Mouse (Mus musculus) CH12.LX (cell line): ENCODE data around the gene Cables2.

Source experiments
- CTCF ChIP-seq, 2 experiments: IDR thresholded peaks in 1 of 2; conservative IDR thresholded peaks in 1 of 2; 2 replicates each; pipeline ENCODE4 v1.5.1; 2011 to 2012; ENCODE audit warnings: low read depth in 2 of 2, low read length in 2 of 2, improper control_type of control experiment in 1 of 2, inconsistent platforms in 1 of 2, mild to moderate bottlenecking in 1 of 2, moderate library complexity in 1 of 2
- E2F4 ChIP-seq: IDR thresholded peaks from 2 replicates; pipeline ENCODE4 v1.6.1; 2011; ENCODE audit warnings: low read depth, low read length, improper control_type of control experiment; ENCODE audit not compliant: insufficient replicate concordance
- JUN ChIP-seq: IDR thresholded peaks from 2 replicates; pipeline ENCODE4 v1.6.1; 2011; ENCODE audit warnings: low read depth, mild to moderate bottlenecking, low read length, improper control_type of control experiment, moderate library complexity; ENCODE audit not compliant: insufficient read depth
- POLR2A ChIP-seq: IDR thresholded peaks from 2 replicates; pipeline ENCODE4 v1.6.1; 2011; ENCODE audit warnings: low read depth, mild to moderate bottlenecking, improper control_type of control experiment, low read length
- SIN3A ChIP-seq: IDR thresholded peaks from 2 replicates; pipeline ENCODE4 v1.6.1; 2012; ENCODE audit warnings: low read length, improper control_type of control experiment, inconsistent platforms
- TCF12 ChIP-seq: IDR thresholded peaks from 2 replicates; pipeline ENCODE4 v1.6.1; 2014; ENCODE audit warnings: low read depth, mild to moderate bottlenecking, inconsistent platforms, low read length, improper control_type of control experiment
- UBTF ChIP-seq: IDR thresholded peaks from 2 replicates; pipeline ENCODE4 v1.6.1; 2012; ENCODE audit warnings: low read depth, mild to moderate bottlenecking, inconsistent platforms, low read length, improper control_type of control experiment, moderate library complexity
- ZMIZ1 ChIP-seq: IDR thresholded peaks from 2 replicates; pipeline ENCODE4 v1.6.1; 2012; ENCODE audit warnings: low read depth, mild to moderate bottlenecking, inconsistent platforms, low read length, improper control_type of control experiment

- TF ChIP-seq CTCF (conservative IDR thresholded peaks at IDR 0.05 in 1 of 2, IDR thresholded peaks at IDR 0.05 in 1 of 2; ENCODE audit: low read depth in 2 of 2, low read length in 2 of 2): no peak
- no peak for TF ChIP-seq E2F4
- TF ChIP-seq TCF12: no peak
- no peak for TF ChIP-seq JUN
- no peak for TF ChIP-seq POLR2A
- no peak for TF ChIP-seq SIN3A
- no peak for TF ChIP-seq ZMIZ1
- no peak for TF ChIP-seq UBTF
Measured at GRCm38 (mm10) chr2:180214352-180214978, 58.8 kb downstream of the Cables2 start.
